Mouse (Mus musculus): ENCODE results near the gene Rin1.
A peak's percentile ranks its signal among the peaks of the same experiment; 100 is the strongest.
"Not testable (repeated sequence)": the region's sequence is repeated elsewhere in the genome, so short reads cannot be mapped to it uniquely, and the experiment has no call there.

The Rin1 gene

GRCm38 (mm10) chr19:5068570-5069234, 18.4 kb downstream of the Rin1 start:
- DNase-seq (ENCODE audit: low read depth, low spot score): no peak

- DNase-seq (ENCODE audit: low read depth, low spot score): no peak
Observed at GRCm38 (mm10) chr19:5069486-5069885, 19.2 kb downstream of the Rin1 start.

GRCm38 (mm10) chr19:5069978-5070377, 19.7 kb downstream of the Rin1 start:
- no peak for DNase-seq (ENCODE audit: low read depth, low spot score)

GRCm38 (mm10) chr19:5071077-5071476, 20.8 kb downstream of the Rin1 start:
- DNase-seq (ENCODE audit: low read depth, low spot score): no peak

GRCm38 (mm10) chr19:5071545-5072369, 21.5 kb downstream of the Rin1 start:
- DNase-seq (ENCODE audit: low read depth, low spot score): no peak

- DNase-seq (ENCODE audit: low read depth, low spot score): no peak
Observed at GRCm38 (mm10) chr19:5072389-5073019, 22.2 kb downstream of the Rin1 start.

GRCm38 (mm10) chr19:5073028-5073427, 22.7 kb downstream of the Rin1 start:
- no peak for DNase-seq (ENCODE audit: low read depth, low spot score)

GRCm38 (mm10) chr19:5073518-5073917, 23.2 kb downstream of the Rin1 start:
- DNase-seq (ENCODE audit: low read depth, low spot score): no peak

GRCm38 (mm10) chr19:5079279-5079678, 29.0 kb downstream of the Rin1 start:
- no peak for DNase-seq (ENCODE audit: low read depth, low spot score)

GRCm38 (mm10) chr19:5082005-5082404, 31.7 kb downstream of the Rin1 start:
- DNase-seq (ENCODE audit: low read depth, low spot score): no peak

GRCm38 (mm10) chr19:5082596-5082995, 32.3 kb downstream of the Rin1 start:
- no peak for DNase-seq (ENCODE audit: low read depth, low spot score)

- DNase-seq (ENCODE audit: low read depth, low spot score): no peak
Observed at GRCm38 (mm10) chr19:5083961-5084833, 33.9 kb downstream of the Rin1 start.

GRCm38 (mm10) chr19:5084834-5085144, 34.5 kb downstream of the Rin1 start:
- DNase-seq (ENCODE audit: low read depth, low spot score): no peak

- DNase-seq (ENCODE audit: low read depth, low spot score): no peak
Observed at GRCm38 (mm10) chr19:5085145-5085863, 35.0 kb downstream of the Rin1 start, which contains the start of gene Tmem151a. TSS of gene Tmem151a (minus strand) at chr19:5085531.

GRCm38 (mm10) chr19:5086533-5086932, 36.3 kb downstream of the Rin1 start:
- not testable (repeated sequence) for DNase-seq (ENCODE audit: low read depth, low spot score)

GRCm38 (mm10) chr19:5087884-5088728, 37.8 kb downstream of the Rin1 start, which contains the start of gene Yif1a:
TSS of gene Yif1a (plus strand) at chr19:5088538.
- peak; percentile 100 for DNase-seq (ENCODE audit: low read depth, low spot score)

GRCm38 (mm10) chr19:5089324-5089723, 39.0 kb downstream of the Rin1 start:
- no peak for DNase-seq (ENCODE audit: low read depth, low spot score)

- DNase-seq (ENCODE audit: low read depth, low spot score): no peak
Observed at GRCm38 (mm10) chr19:5092083-5092482, 41.8 kb downstream of the Rin1 start.

- DNase-seq (ENCODE audit: low read depth, low spot score): no peak
Observed at GRCm38 (mm10) chr19:5093481-5094242, 43.4 kb downstream of the Rin1 start.
